In the genomic region with DNA sequence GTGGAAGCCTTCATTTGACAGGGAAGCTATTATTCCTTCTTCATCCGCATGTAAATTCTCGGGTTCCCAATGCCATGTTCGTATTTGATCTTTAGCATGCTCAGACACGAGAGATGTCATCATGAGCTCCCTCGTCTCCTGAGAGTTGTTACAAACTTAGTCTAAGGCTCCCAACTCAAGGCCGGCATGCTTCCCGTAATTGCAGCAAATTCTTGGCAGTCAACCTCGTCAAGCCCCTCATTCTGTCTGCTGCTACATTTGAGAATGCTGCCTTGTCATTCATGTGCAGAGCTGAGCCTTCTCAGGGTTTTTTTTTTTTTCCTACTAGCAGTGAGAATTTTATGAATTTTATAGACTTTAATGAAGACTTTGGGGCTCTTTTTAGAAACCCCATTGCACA, we compare ENCODE assay signal across 16 mouse cellular contexts.
DNase-seq lines count a peak whose midpoint lies in the region; ATAC-seq lines count a peak whose summit lies in the region.
"Had no signal": no experiment of that assay in that cellular context is flagged by ENCODE, and none has a peak within 500 bp of the region (broad histone marks: within the 10 kb centered on the region; RNA-seq: fewer than 3 reads in every experiment).

No protein-coding gene starts in this region.

- no peaks in the 10 kb centered on the region for H3K4me1 ChIP-seq in embryonic facial prominence, embryonic 11.5 days (ENCODE audit: control insufficient read depth, insufficient read depth, low read length)
- H3K4me1 ChIP-seq in embryonic facial prominence, embryonic 10.5 days, result no peaks in the 10 kb centered on the region
- H3K4me1 ChIP-seq: embryonic facial prominence, embryonic 12.5 days; heart, embryonic 12.5 days; hindbrain, embryonic 10.5 days; intestine, embryonic 15.5 days had no signal

- no peaks in the 10 kb centered on the region for H3K27me3 ChIP-seq in embryonic facial prominence, embryonic 11.5 days (ENCODE audit: control insufficient read depth, insufficient read depth, low read length)
- no peaks in the 10 kb centered on the region for H3K27me3 ChIP-seq in embryonic facial prominence, embryonic 10.5 days (replicated peaks; ENCODE audit: low read depth, poor library complexity, severe bottlenecking)
- H3K27me3 ChIP-seq: embryonic facial prominence, embryonic 12.5 days; heart, embryonic 12.5 days; intestine, embryonic 15.5 days had no signal

- 51% methylated on average over 8 of the region's 8 CpGs for WGBS in embryonic facial prominence, embryonic 11.5 days
- 69% methylated on average over 8 of the region's 8 CpGs for WGBS in embryonic facial prominence, embryonic 10.5 days

- no peak for ATAC-seq in embryonic facial prominence, embryonic 11.5 days (replicated peaks; ENCODE audit: insufficient number of reproducible peaks, low FRiP score, low TSS enrichment, low read depth)
- ATAC-seq in frontal cortex, adult (ENCODE audit: low TSS enrichment), result peak; percentile 41
- ATAC-seq: intestine, embryonic 15.5 days had no signal

- H3K4me2 ChIP-seq in embryonic facial prominence, embryonic 11.5 days (ENCODE audit: low read depth, low read length), result no peak overlapping the region
- H3K4me2 ChIP-seq: embryonic facial prominence, embryonic 12.5 days; heart, embryonic 12.5 days; hindbrain, embryonic 14.5 days; intestine, embryonic 15.5 days had no signal

- H3K9me3 ChIP-seq in embryonic facial prominence, embryonic 11.5 days (replicated peaks; ENCODE audit: control insufficient read depth, low read length), result no peaks in the 10 kb centered on the region
- H3K9me3 ChIP-seq in embryonic facial prominence, embryonic 10.5 days, result no peaks in the 10 kb centered on the region
- H3K9me3 ChIP-seq: embryonic facial prominence, embryonic 12.5 days; heart, embryonic 12.5 days; hindbrain, embryonic 10.5 days; intestine, embryonic 15.5 days had no signal

- H3K9ac ChIP-seq in embryonic facial prominence, embryonic 11.5 days (replicated peaks; ENCODE audit: low read length), result no peak overlapping the region
- H3K9ac ChIP-seq: embryonic facial prominence, embryonic 12.5 days; heart, embryonic 12.5 days; hindbrain, embryonic 14.5 days; intestine, embryonic 15.5 days had no signal

- no peak overlapping the region for H3K27ac ChIP-seq in embryonic facial prominence, embryonic 11.5 days (replicated peaks; ENCODE audit: low read depth, low read length)
- no peak overlapping the region for H3K27ac ChIP-seq in embryonic facial prominence, embryonic 10.5 days (replicated peaks)
- H3K27ac ChIP-seq: embryonic facial prominence, embryonic 12.5 days; gastrocnemius, adult 2 months; hindbrain, embryonic 10.5 days; hindbrain, embryonic 14.5 days; intestine, embryonic 15.5 days had no signal

- DNase-seq in embryonic facial prominence, embryonic 11.5 days (ENCODE audit: low spot score), result peak; percentile 9
- no peak for DNase-seq in embryonic facial prominence, embryonic 10.5 days (ENCODE audit: low spot score)
- no peak for DNase-seq in frontal cortex, adult 2 months (ENCODE audit: extremely low spot score in 1 of 2, low spot score in 1 of 2)
- DNase-seq in right cerebral cortex, postnatal 4 days, result peak; percentile 26
- DNase-seq in right cerebral cortex, adult 2 months (ENCODE audit: low spot score in 2 of 2), result no peak
- no peak for DNase-seq in thymus, postnatal 10 days (ENCODE audit: low spot score in 2 of 2)
- DNase-seq: adrenal gland, postnatal 10 days; cerebellum, adult 2 months; gastrocnemius, adult 2 months; gastrocnemius, postnatal 25 days had no signal

- H3K4me3 ChIP-seq in embryonic facial prominence, embryonic 11.5 days (ENCODE audit: low read depth, low read length), result no peak overlapping the region
- no peak overlapping the region for H3K4me3 ChIP-seq in embryonic facial prominence, embryonic 10.5 days
- H3K4me3 ChIP-seq: embryonic facial prominence, embryonic 12.5 days; gastrocnemius, adult 2 months; heart, embryonic 12.5 days; hindbrain, embryonic 10.5 days; intestine, embryonic 15.5 days had no signal

- no peaks in the 10 kb centered on the region for H3K36me3 ChIP-seq in embryonic facial prominence, embryonic 11.5 days (replicated peaks; ENCODE audit: control insufficient read depth, insufficient read depth, low read depth, low read length)
- H3K36me3 ChIP-seq in embryonic facial prominence, embryonic 10.5 days (replicated peaks), result no peaks in the 10 kb centered on the region
- H3K36me3 ChIP-seq: embryonic facial prominence, embryonic 12.5 days; heart, embryonic 12.5 days; hindbrain, embryonic 10.5 days; intestine, embryonic 15.5 days had no signal

Comparison
In these comparisons a context has a peak if more than half of its experiments do, and no peak if none do; other contexts are left out.
1. DNase-seq: peak in embryonic facial prominence, embryonic 11.5 days (single experiment) and right cerebral cortex, postnatal 4 days (single experiment); none in embryonic facial prominence, embryonic 10.5 days (single experiment), frontal cortex, adult 2 months (0 of 2), right cerebral cortex, adult 2 months (0 of 2) and thymus, postnatal 10 days (0 of 2).